Mouse (Mus musculus): ENCODE results near the gene Ybey.

- no peak for TF ChIP-seq CTCF (IDR thresholded peaks at IDR 0.05; ENCODE audit: low read depth)
- no peak for TF ChIP-seq EP300 (optimal IDR thresholded peaks at IDR 0.05)
Measured at GRCm38 (mm10) chr10:76433925-76434324, 35.0 kb downstream of the Ybey start.

Measured in stomach, postnatal 0 days (tissue).